Mouse (Mus musculus): ENCODE measurements around the gene Wwc1. TPM values are rescaled to one million over a fixed set of nuclear protein-coding genes. Genes with fewer than 3 reads are reported as not detected.
A peak's percentile ranks its signal among the peaks of the same experiment; 100 is the strongest.

The Wwc1 gene
- polyA plus RNA-seq, 1 experiment from 2014 or later, result 7.1 TPM

DNA sequence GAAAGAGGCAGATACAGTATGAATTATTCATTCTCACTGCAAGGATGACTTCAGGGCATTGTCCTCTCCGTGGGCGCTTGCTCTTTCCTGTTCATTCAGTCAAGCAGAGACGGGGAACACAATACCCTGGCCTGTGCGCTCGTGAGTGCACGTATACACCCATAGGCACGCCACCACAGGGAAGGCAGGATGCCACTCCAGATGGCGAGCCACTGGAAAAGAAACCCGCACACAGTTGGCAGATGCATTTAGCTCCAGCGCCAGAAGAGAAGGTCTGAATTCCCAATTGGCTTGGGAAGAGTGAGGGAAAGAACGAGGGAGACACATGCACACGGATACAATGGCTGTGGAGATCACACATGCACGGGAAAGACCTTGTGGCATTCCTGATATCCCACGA lies 53.0 kb downstream of the Wwc1 start:
- peaks cover 59% of the 10 kb centered on the region for H3K4me1 ChIP-seq
- H3K36me3 ChIP-seq, result no peaks in the 10 kb centered on the region
- H3K9ac ChIP-seq, result no peak overlapping the region
- H3K4me2 ChIP-seq, result no peak overlapping the region
- 73% methylated on average over 14 of the region's 14 CpGs for WGBS
- H3K27ac ChIP-seq, result 0 out of 2 replicates have a peak overlapping the region, but pooled peaks have one; percentile 2
- H3K4me3 ChIP-seq (replicated peaks), result no peak overlapping the region
- H3K27me3 ChIP-seq, result no peaks in the 10 kb centered on the region
- ATAC-seq (replicated peaks; ENCODE audit: low FRiP score), result no peak
- no peaks in the 10 kb centered on the region for H3K9me3 ChIP-seq (replicated peaks)

DNA sequence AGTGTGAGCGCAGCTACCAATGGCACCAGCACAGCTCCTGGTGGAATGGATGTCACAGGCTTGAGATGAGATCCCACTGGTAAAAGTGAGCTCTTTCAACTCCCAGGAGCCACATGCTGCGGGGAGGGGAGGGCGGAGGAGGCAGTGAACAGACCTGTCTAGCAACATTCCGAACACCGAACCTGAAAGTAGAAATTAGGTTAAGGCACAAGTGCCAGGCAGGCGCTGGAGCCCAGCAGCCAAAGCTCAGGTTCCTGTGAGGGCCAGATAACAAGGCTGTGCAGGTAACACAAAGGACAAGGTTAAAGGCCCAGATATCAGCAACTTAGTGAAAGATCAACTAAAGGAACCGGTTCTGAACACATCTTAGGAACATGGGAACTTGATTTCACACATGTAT lies 54.7 kb downstream of the Wwc1 start:
- H3K4me3 ChIP-seq (replicated peaks), result no peak overlapping the region
- 74% methylated on average over 7 of the region's 7 CpGs for WGBS
- no peak overlapping the region for H3K9ac ChIP-seq
- no peaks in the 10 kb centered on the region for H3K9me3 ChIP-seq (replicated peaks)
- no peaks in the 10 kb centered on the region for H3K36me3 ChIP-seq
- H3K27ac ChIP-seq, result peak overlapping the region; percentile 80
- H3K4me2 ChIP-seq, result no peak overlapping the region
- H3K4me1 ChIP-seq, result peaks cover 59% of the 10 kb centered on the region
- peak; percentile 63 for ATAC-seq (replicated peaks; ENCODE audit: low FRiP score)
- no peaks in the 10 kb centered on the region for H3K27me3 ChIP-seq

DNA sequence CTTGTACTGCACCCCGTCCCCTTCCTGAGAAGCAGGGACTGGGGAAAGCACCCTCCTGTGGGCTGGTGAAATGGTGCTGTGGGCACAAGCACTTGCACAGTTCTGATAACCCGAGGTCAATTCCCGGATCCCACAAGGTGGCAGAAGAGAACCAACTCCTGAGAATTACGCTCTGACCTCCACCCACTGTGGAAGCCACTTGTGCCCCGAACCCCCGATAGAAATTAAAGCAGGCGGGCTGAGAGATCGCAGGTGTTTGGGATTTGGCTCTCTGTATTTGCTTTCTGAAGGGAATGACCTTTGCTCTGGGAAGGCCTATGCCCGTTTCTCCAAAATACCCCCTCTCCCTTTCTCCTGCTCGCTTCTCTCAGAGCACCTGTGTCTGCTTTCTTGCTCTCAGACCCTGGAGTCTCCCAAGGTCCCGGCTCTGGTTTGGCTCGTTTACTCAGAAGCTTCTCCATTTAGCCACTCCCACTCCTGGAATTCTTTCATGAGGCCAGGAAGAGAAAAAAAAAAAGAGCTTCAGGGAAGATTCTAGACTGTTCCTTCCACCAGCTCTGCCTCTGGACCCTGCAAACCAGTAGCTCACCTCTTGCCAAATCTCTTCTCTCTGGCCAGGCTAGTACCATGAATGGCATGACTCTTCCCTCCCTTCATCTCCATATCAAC lies 58.0 kb downstream of the Wwc1 start:
- WGBS, result 33% methylated on average over 12 of the region's 12 CpGs
- peak; percentile 23; the same call in 1 of the 2 replicates for ATAC-seq (replicated peaks; ENCODE audit: low FRiP score)
- H3K4me2 ChIP-seq, result 0 out of 2 replicates have a peak overlapping the region, but pooled peaks have one; percentile 12

GRCm38 (mm10) chr11:35920776-35921175 lies 59.6 kb downstream of the Wwc1 start:
- no peak overlapping the region for H3K9ac ChIP-seq
- WGBS, result 81% methylated on average over 5 of the region's 5 CpGs
- no peak overlapping the region for H3K4me3 ChIP-seq (replicated peaks)
- peaks cover 72% of the 10 kb centered on the region for H3K4me1 ChIP-seq
- H3K27ac ChIP-seq, result no peak overlapping the region
- no peaks in the 10 kb centered on the region for H3K27me3 ChIP-seq
- ATAC-seq (replicated peaks; ENCODE audit: low FRiP score), result no peak
- no peaks in the 10 kb centered on the region for H3K9me3 ChIP-seq (replicated peaks)
- no peak overlapping the region for H3K4me2 ChIP-seq
- H3K36me3 ChIP-seq, result no peaks in the 10 kb centered on the region

More for the DNA sequence above, 58.0 kb downstream of the Wwc1 start:
- H3K27ac ChIP-seq, result peak overlapping the region; percentile 41; the same call in 1 of the 2 replicates
- no peaks in the 10 kb centered on the region for H3K27me3 ChIP-seq
- no peak overlapping the region for H3K4me3 ChIP-seq (replicated peaks)
- H3K9ac ChIP-seq, result no peak overlapping the region
- no peaks in the 10 kb centered on the region for H3K36me3 ChIP-seq
- no peaks in the 10 kb centered on the region for H3K9me3 ChIP-seq (replicated peaks)
- H3K4me1 ChIP-seq, result peaks cover 63% of the 10 kb centered on the region

DNA sequence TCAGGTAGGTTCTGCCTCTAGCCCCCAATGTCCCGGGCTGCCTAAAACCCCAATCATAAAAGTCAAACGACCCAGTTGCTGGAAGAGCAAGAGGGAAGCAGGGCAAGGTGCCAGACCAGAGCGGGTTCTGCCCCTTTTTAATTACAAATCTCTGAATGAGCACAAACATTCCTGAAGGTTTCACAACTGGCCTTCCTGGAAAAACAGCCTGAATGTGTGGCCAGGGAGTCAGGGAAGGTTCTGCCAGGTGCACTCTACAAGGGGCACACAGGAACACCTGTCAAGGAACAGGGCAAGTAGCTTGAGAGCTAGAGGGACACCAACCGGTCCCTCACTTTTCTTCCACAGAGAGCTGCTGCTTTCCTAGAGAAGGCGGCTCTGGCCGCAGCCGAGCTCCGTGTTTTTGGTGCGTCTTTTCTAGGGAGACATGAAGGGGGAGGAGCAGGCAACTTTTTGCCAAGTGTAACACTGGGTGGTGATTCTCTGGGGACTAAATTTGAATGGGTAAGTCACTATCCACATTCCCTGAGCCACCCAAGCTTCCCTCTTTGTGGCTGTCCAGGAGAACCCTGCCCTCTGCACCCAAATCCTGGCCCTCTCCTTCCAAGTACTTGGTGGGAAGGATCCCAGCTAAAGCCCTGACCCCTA lies 60.3 kb downstream of the Wwc1 start:
- Histone ChIP-seq H3K27ac (peak overlapping the region; percentile 57), H3K4me1 (peaks cover 79% of the 10 kb centered on the region), H3K4me3 (replicated peaks) (no peak overlapping the region), H3K27me3 (no peaks in the 10 kb centered on the region), H3K9me3 (replicated peaks) (no peaks in the 10 kb centered on the region), H3K9ac (no peak overlapping the region), H3K4me2 (no peak overlapping the region), H3K36me3 (no peaks in the 10 kb centered on the region)
- 57% methylated on average over 9 of the region's 9 CpGs for WGBS
- ATAC-seq (replicated peaks; ENCODE audit: low FRiP score), result no peak

DNA sequence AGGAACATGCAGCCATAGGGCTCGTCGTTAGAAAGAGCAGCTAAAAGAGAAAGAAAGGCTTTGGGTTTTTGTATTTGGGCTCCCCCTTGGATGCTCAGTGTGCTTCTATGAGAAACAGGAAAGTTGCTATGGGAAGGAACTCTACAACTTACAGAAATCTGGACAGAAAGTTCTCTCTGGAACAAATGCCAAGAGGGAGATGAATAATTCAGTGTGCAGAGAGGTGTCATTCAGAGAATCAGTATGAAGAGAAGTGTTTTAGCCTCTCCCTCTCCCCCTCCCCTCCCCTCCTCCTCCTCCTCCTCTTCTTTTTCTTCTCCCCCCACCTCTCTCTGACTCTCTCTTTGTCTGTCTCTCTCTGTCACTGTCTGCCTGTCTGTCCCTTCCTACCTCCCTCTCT lies 60.9 kb downstream of the Wwc1 start:
- 60% methylated on average over 2 of the region's 2 CpGs for whole genome bisulfite sequencing
- Histone ChIP-seq H3K4me1 (peaks cover 75% of the 10 kb centered on the region), H3K27ac (0 out of 2 replicates have a peak overlapping the region, but pooled peaks have one; percentile 57)

DNA sequence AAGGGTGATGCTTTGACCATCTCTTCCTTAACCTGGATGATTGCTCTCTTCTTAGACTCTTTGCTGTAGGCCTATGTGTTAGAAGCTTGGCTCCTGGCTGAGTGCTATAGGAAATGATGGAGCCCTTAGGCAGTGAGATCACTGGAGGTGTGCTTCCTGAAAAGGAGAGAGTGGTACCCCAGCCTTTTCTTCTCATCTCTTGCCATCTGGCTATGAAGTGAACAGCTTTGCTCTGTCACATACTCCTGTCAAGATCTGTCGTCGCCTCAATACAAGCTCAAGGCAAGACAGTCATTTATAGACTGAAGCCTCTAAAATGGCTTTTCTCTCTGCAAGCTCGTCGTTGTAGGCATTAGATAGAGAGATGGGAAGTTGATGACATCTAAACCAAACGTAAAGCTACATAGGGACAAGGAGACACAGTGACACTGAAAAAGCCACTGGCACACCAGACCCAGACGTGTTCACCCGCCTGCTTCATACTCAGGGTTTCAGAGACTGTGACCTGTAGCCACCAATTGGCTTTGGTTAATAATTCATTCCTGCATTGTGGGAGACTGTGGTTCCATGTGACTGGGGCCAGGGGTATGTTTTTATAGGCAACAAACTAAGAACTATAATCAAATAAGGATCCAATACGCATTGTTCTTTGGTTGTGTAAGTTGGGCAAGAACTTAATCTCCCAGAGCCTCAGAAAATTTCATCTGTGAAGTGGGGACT lies 63.7 kb downstream of the Wwc1 start:
- peak; percentile 77 for ATAC-seq (replicated peaks; ENCODE audit: low FRiP score)
- H3K4me2 ChIP-seq, result no peak overlapping the region

More for the DNA sequence above, 60.9 kb downstream of the Wwc1 start:
- no peak for ATAC-seq (replicated peaks; ENCODE audit: low FRiP score)
- Histone ChIP-seq H3K4me2 (no peak overlapping the region), H3K4me3 (replicated peaks) (no peak overlapping the region), H3K27me3 (no peaks in the 10 kb centered on the region), H3K9ac (no peak overlapping the region), H3K36me3 (no peaks in the 10 kb centered on the region), H3K9me3 (replicated peaks) (no peaks in the 10 kb centered on the region)

DNA sequence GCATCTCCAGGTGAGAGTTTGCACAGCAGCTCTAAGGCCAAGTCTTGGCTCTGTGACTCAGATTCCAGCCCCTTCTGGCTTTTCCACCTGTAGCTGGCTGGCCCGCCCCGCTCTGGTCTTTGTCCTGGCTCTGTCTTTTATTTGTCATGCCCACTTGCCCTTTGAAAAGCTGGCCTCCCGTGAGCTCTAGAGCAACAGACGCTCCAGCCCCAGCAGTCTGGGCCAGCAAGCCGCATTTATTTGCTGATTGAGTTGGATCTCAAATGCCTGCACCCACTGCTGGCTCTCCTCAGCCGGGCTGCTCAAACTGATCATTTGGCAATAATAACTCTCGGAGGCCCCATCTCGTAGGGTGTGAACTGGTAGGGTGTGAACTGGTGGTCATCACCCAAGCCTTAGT lies 64.8 kb downstream of the Wwc1 start:
- H3K27me3 ChIP-seq, result no peaks in the 10 kb centered on the region
- no peaks in the 10 kb centered on the region for H3K36me3 ChIP-seq
- H3K27ac ChIP-seq, result peak overlapping the region; percentile 48; the same call in 1 of the 2 replicates
- H3K4me1 ChIP-seq, result peaks cover 39% of the 10 kb centered on the region
- H3K4me3 ChIP-seq (replicated peaks), result no peak overlapping the region
- no peaks in the 10 kb centered on the region for H3K9me3 ChIP-seq (replicated peaks)
- H3K9ac ChIP-seq, result no peak overlapping the region
- no peak; the same call in 1 of the 2 replicates for ATAC-seq (replicated peaks; ENCODE audit: low FRiP score)
- 51% methylated on average over 8 of the region's 8 CpGs for WGBS
- H3K4me2 ChIP-seq, result no peak overlapping the region

More for the DNA sequence above, 63.7 kb downstream of the Wwc1 start:
- Histone ChIP-seq H3K27me3 (no peaks in the 10 kb centered on the region), H3K9ac (no peak overlapping the region), H3K4me1 (peaks cover 49% of the 10 kb centered on the region), H3K36me3 (no peaks in the 10 kb centered on the region), H3K9me3 (replicated peaks) (no peaks in the 10 kb centered on the region), H3K27ac (peak overlapping the region; percentile 61), H3K4me3 (replicated peaks) (no peak overlapping the region)
- 52% methylated on average over 8 of the region's 8 CpGs for WGBS

DNA sequence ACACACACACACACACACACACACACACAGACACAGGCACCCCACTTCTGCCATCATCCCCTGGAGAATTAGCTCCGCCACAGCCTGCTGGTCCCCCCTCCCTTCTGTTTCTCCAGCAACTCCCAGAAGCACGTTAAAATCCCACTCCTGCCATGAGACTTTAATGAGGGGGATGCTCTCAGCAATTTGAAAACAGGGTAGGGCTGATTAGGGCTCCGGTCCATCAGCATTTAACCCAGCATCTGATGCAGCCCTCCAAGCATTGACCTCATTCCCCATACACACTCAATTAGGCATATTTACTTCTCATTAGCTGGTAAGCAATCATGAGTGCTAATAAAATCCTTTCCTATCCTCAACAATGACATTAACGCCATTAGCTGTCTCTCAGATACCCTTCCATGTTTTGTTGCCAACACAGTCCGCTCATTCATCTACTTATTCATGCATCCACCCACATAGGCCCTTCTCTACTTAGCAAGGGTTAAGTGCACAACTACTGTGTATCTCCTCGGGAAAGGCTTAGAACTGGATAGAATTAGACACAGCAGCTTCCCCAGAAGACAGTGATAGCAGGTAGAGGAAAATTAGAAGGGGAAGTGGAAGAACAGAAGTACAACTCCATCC lies 66.8 kb downstream of the Wwc1 start:
- Histone ChIP-seq H3K4me3 (replicated peaks) (no peak overlapping the region), H3K27ac (no peak overlapping the region), H3K4me2 (no peak overlapping the region), H3K36me3 (peaks cover 2% of the 10 kb centered on the region; the same call in 1 of the 2 replicates), H3K9me3 (replicated peaks) (no peaks in the 10 kb centered on the region), H3K4me1 (peaks cover 32% of the 10 kb centered on the region), H3K27me3 (no peaks in the 10 kb centered on the region), H3K9ac (no peak overlapping the region)
- WGBS, result 74% methylated on average over 6 of the region's 6 CpGs
- ATAC-seq (replicated peaks; ENCODE audit: low FRiP score), result no peak

GRCm38 (mm10) chr11:35904955-35905550 lies 75.3 kb downstream of the Wwc1 start:
- WGBS, result 75% methylated on average over 7 of the region's 7 CpGs
- peaks cover 4% of the 10 kb centered on the region; the same call in 1 of the 2 replicates for H3K36me3 ChIP-seq
- ATAC-seq (replicated peaks; ENCODE audit: low FRiP score), result no peak
- H3K27ac ChIP-seq, result no peak overlapping the region
- H3K4me1 ChIP-seq, result no peaks in the 10 kb centered on the region
- no peak overlapping the region for H3K9ac ChIP-seq
- no peak overlapping the region for H3K4me2 ChIP-seq
- H3K4me3 ChIP-seq (replicated peaks), result no peak overlapping the region
- no peaks in the 10 kb centered on the region for H3K9me3 ChIP-seq (replicated peaks)
- H3K27me3 ChIP-seq, result no peaks in the 10 kb centered on the region

DNA sequence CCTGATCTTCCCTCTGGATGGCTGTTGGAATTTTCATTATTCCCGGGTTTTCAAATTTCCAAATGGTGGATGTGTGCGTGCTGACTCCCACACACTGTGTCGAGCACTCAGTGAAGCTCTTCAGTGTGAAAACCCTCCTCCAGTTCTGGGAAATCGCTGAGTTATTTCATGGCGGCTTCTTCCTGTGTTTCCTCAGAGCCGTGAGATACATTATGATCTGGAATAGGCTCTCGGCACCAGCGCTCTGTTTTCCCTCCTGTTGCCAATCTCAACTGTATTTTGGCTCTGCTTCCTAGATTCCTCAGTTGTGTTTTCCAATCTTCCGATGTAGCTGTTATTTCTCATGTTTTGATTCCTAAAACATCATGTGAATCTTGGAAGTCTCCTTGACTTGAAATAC lies 77.2 kb downstream of the Wwc1 start:
- H3K4me2 ChIP-seq, result no peak overlapping the region
- no peak overlapping the region for H3K9ac ChIP-seq
- H3K4me3 ChIP-seq (replicated peaks), result no peak overlapping the region
- WGBS, result 60% methylated on average over 9 of the region's 9 CpGs
- H3K9me3 ChIP-seq (replicated peaks), result no peaks in the 10 kb centered on the region
- H3K27me3 ChIP-seq, result no peaks in the 10 kb centered on the region
- ATAC-seq (replicated peaks; ENCODE audit: low FRiP score), result no peak
- H3K36me3 ChIP-seq, result no peaks in the 10 kb centered on the region
- 0 out of 2 replicates have a peak overlapping the region, but pooled peaks have one; percentile 46 for H3K27ac ChIP-seq
- no peaks in the 10 kb centered on the region for H3K4me1 ChIP-seq

Data from kidney, embryonic 15.5 days (tissue).